Mouse (Mus musculus): ENCODE measurements at regions not wholly inside any gene's neighbourhood (a gene's known extent, or its start where the extent isn't known, plus 50 kb on each side); places are given as distances from the start of the nearest gene placed in this dataset.

DNA sequence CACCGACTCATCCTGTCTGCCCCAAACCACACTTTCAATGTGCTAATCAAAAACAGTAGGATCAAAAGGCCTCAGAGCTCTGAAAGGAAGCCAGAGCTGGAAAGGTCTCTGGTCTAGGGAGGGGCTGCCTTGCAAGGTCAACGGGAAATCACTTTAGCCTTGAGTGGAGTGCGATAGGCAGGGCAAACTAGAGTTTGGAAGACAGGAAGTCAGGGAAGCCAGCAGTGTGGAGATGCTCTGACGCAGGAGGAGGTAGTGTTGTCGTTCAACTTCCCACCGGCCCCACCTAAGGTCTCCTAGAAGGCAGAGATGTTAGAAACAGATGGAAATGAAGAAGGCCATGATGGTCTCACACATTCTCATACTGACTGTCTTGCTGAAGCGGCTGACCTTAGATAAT, 52.0 kb upstream of the Trp53i11 start:
- TF ChIP-seq CTCF (IDR thresholded peaks at IDR 0.05; ENCODE audit: control insufficient read depth, insufficient read depth, low read length) (no peak), POLR2A (IDR thresholded peaks at IDR 0.05; ENCODE audit: borderline replicate concordance, control insufficient read depth, low read depth, low read length) (no peak)
- H3K27ac ChIP-seq (ENCODE audit: control insufficient read depth, insufficient read depth, low read depth, low read length, poor library complexity), result no peak overlapping the region
- 65% methylated on average over 7 of the region's 7 CpGs for WGBS
- H3K4me3 ChIP-seq (replicated peaks; ENCODE audit: control insufficient read depth, low read depth, low read length), result no peak overlapping the region
- peaks cover 3% of the 10 kb centered on the region for H3K4me1 ChIP-seq (ENCODE audit: control insufficient read depth, insufficient read depth, low read length)

DNA sequence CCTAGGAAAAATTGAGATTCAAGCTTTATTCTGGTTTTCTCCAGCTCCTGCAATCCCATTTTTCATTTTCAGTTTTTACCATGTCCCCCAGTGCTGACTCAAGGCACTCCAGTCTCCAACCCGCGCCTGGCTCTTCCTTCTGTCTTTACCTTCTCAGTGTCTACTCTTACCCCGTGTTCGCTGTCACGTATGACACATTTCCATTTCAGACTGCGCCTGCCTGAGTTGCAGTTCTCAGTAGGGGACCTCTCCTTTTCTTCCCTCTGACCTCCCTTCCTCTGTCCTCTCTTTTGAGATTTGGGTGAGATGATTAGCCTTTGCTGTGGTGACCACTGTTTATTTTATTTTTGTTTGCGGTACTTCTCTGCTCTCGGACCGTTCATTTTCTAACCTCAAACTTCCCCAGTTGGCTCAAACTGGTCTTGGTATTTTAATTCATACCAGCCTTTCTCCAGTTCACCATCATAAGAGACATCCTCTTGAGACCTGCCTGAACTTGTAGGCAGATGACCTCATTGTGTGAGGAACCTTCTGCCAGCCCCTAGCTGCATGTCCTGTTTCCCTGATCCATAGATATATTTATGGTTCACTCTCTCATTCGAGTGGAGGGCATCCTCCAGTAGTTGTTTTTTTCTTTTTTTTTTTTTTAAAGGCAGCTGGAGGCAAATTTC, 53.9 kb upstream of the Trp53i11 start:
- 61% methylated on average over 10 of the region's 10 CpGs for WGBS
- no peak for TF ChIP-seq POLR2A (IDR thresholded peaks at IDR 0.05; ENCODE audit: borderline replicate concordance, control insufficient read depth, low read depth, low read length)
- TF ChIP-seq CTCF (IDR thresholded peaks at IDR 0.05; ENCODE audit: control insufficient read depth, insufficient read depth, low read length), result no peak
- Histone ChIP-seq H3K27ac (ENCODE audit: control insufficient read depth, insufficient read depth, low read depth, low read length, poor library complexity) (no peak overlapping the region), H3K4me1 (ENCODE audit: control insufficient read depth, insufficient read depth, low read length) (peaks cover 3% of the 10 kb centered on the region), H3K4me3 (replicated peaks; ENCODE audit: control insufficient read depth, low read depth, low read length) (no peak overlapping the region)

DNA sequence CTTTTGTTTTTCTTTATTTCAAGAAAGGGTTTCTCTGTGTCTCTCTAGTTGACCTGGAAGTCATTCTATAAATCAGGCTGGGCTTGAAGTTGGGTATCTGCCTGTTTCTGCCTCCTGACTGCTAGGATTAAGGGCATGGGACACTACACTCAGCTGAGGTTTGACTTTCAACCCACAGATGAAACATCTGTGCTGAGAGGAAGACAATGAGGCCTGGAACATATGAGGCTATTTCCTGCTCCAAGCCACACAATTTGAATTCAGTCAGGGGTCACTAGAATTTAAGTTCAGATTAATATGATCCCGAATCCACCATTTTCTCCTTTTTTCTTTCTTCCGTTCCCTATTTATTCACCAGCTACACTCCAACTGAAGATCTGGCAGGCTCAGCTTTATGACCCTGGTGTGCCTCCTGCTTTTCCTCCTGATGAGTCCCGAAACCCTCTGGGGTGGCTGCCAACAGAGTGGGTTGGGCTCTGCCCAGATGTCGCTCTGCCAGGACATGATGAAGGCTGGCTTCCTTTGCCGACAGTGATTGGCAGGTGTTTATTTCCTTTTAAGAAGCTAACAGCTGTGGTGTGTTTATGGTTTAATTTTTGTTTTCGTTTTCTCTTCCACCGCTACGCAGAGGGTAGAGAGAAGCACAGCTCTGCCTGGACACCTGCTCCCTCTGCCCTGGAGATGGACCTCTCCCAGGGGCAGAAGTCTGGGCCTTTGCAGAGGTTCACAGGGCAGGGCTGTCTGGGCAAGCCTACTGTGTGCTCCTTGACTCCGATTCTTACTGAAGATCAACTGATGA, 55.3 kb upstream of the Trp53i11 start:
- H3K27ac ChIP-seq (ENCODE audit: control insufficient read depth, insufficient read depth, low read depth, low read length, poor library complexity), result peak overlapping the region; percentile 88
- TF ChIP-seq CTCF (IDR thresholded peaks at IDR 0.05; ENCODE audit: control insufficient read depth, insufficient read depth, low read length), result no peak
- no peak for TF ChIP-seq POLR2A (IDR thresholded peaks at IDR 0.05; ENCODE audit: borderline replicate concordance, control insufficient read depth, low read depth, low read length)

DNA sequence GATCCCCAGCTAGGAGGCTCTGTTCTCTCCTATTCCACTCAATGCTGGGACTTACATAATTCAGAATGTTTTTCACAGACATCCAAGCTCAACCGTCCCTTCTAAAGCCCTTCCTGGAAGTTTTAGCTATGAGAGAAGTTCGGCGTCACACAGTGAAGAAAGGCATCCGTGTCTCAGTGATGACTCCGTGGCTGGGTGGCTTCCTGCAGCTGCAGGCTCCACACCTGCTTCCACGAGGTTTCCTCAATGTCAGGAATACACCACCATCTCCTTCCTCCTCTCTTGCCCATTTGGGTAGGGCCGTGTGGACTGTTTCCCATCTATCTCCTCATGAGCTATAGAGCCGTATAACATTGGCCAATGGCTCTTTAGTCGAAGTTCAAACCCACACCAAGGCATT, 56.1 kb upstream of the Trp53i11 start:
- WGBS, result 45% methylated on average over 9 of the region's 9 CpGs
- 0 out of 2 replicates have a peak overlapping the region, but pooled peaks have one; percentile 24 for H3K27ac ChIP-seq (ENCODE audit: control insufficient read depth, insufficient read depth, low read depth, low read length, poor library complexity)

More for the DNA sequence above, 55.3 kb upstream of the Trp53i11 start:
- no peak overlapping the region for H3K4me3 ChIP-seq (replicated peaks; ENCODE audit: control insufficient read depth, low read depth, low read length)
- WGBS, result 11% methylated on average over 9 of the region's 9 CpGs
- H3K4me1 ChIP-seq (ENCODE audit: control insufficient read depth, insufficient read depth, low read length), result peaks cover 3% of the 10 kb centered on the region

DNA sequence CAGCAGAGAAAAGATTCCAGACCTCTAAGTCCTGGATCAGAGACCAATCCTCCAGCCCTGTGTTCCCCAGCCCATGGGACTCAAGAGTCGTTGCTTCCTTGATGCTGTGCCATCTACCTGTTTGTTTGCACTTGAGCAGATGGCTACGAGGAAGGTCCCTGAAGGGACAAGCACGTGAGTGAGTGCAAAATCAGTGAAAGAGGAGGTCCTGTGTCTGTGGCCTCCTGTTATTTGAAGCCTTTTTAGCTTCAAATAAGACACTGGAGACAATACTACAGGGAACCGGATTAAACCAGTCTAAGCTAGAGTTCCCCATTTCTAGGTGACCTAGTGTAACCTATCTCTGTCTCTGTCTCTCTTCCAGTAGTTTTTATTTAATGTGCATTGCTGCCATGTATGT, 58.2 kb upstream of the Trp53i11 start:
- H3K4me1 ChIP-seq (ENCODE audit: control insufficient read depth, insufficient read depth, low read length), result peaks cover 3% of the 10 kb centered on the region
- no peak for TF ChIP-seq POLR2A (IDR thresholded peaks at IDR 0.05; ENCODE audit: borderline replicate concordance, control insufficient read depth, low read depth, low read length)
- TF ChIP-seq CTCF (IDR thresholded peaks at IDR 0.05; ENCODE audit: control insufficient read depth, insufficient read depth, low read length), result no peak
- no peak overlapping the region for H3K4me3 ChIP-seq (replicated peaks; ENCODE audit: control insufficient read depth, low read depth, low read length)
- 35% methylated on average over 4 of the region's 4 CpGs for WGBS
- H3K27ac ChIP-seq (ENCODE audit: control insufficient read depth, insufficient read depth, low read depth, low read length, poor library complexity), result no peak overlapping the region

More for the DNA sequence above, 56.1 kb upstream of the Trp53i11 start:
- no peak overlapping the region for H3K4me3 ChIP-seq (replicated peaks; ENCODE audit: control insufficient read depth, low read depth, low read length)
- H3K4me1 ChIP-seq (ENCODE audit: control insufficient read depth, insufficient read depth, low read length), result peaks cover 3% of the 10 kb centered on the region
- TF ChIP-seq POLR2A (IDR thresholded peaks at IDR 0.05; ENCODE audit: borderline replicate concordance, control insufficient read depth, low read depth, low read length), result no peak
- TF ChIP-seq CTCF (IDR thresholded peaks at IDR 0.05; ENCODE audit: control insufficient read depth, insufficient read depth, low read length), result no peak

DNA sequence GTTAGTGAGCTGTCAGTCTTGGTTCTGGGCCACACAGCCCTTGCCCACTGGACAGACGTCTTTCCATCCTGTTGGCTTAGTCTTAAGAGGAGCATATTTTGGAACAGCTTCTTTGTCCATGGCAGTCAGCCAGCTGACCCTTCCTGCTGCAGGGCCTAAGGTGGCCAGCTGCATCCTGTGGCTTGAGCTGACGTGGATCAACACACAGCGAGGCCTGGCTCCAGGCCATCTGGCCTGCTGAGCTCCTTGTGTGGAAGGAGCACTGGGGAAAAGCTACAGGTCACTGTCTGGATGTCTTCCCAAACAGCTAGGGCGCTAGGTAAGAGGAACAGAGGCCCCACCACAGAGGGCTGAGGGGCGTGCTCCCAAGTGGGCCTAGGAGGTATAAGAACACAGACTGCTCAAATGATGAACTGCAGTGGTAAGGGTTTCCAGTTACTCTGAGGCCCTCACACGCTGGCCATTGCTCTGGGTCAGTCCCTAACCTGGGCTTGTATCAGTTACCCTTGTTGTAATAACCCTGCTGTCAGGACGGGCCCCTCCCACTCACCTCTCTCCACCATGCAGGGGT, 60.7 kb upstream of the Trp53i11 start:
- WGBS, result 64% methylated on average over 7 of the region's 7 CpGs

DNA sequence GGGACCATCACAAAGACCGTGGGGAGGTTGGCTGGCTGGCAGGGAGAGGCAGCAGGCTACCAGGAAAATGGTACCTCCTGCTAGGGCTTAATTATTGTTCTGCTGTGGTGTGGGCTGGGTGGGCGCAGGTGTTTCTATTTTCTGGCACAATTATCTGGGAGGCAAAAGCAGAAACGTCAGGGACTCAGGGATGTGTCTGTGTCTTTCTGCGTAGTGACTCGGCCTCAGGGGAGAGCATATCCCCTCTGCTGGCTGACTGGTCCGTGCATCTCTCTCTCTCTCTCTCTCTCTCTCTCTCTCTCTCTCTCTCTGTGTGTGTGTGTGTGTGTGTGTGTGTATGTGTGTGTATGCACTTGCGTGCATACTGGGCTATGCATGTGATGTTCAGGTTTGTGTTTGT, 61.2 kb upstream of the Trp53i11 start:
- H3K27ac ChIP-seq (ENCODE audit: control insufficient read depth, insufficient read depth, low read depth, low read length, poor library complexity), result no peak overlapping the region
- TF ChIP-seq CTCF (IDR thresholded peaks at IDR 0.05; ENCODE audit: control insufficient read depth, insufficient read depth, low read length) (no peak), POLR2A (IDR thresholded peaks at IDR 0.05; ENCODE audit: borderline replicate concordance, control insufficient read depth, low read depth, low read length) (no peak)
- H3K4me1 ChIP-seq (ENCODE audit: control insufficient read depth, insufficient read depth, low read length), result no peaks in the 10 kb centered on the region
- WGBS, result 66% methylated on average over 7 of the region's 7 CpGs
- H3K4me3 ChIP-seq (replicated peaks; ENCODE audit: control insufficient read depth, low read depth, low read length), result no peak overlapping the region

More for the DNA sequence above, 60.7 kb upstream of the Trp53i11 start:
- H3K4me1 ChIP-seq (ENCODE audit: control insufficient read depth, insufficient read depth, low read length), result peaks cover 1% of the 10 kb centered on the region
- H3K4me3 ChIP-seq (replicated peaks; ENCODE audit: control insufficient read depth, low read depth, low read length), result no peak overlapping the region
- no peak for TF ChIP-seq CTCF (IDR thresholded peaks at IDR 0.05; ENCODE audit: control insufficient read depth, insufficient read depth, low read length)
- no peak for TF ChIP-seq POLR2A (IDR thresholded peaks at IDR 0.05; ENCODE audit: borderline replicate concordance, control insufficient read depth, low read depth, low read length)
- no peak overlapping the region for H3K27ac ChIP-seq (ENCODE audit: control insufficient read depth, insufficient read depth, low read depth, low read length, poor library complexity)

DNA sequence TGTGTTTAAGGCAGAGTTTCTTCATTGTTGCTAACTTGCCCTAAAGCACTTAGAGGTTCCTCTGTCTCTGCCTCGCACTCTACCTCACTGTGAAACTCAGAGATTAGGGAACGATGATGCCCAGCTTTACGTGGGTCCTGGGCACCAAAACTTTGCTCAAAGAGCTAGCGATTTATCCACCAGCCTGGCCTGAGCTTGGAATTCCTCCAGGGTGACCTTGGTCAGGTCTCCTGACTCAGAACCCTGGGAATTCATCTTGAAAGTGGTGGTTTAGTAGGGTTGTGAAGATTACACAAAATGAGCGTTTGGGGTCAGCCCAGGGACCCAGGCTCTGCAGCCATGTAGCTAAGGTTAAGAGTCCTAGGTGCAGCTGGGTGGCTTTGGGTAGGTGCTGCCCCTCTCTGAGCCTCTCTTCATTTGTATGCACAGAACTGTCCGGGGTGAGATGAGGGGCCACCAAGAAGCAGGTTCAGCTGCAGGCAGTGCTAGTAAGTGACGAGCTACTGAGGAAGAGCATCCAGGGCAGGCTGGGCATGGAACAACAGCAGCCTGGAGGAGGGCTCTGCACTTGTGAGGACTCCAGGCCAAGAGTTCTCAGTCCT, 62.4 kb upstream of the Trp53i11 start:
- H3K4me3 ChIP-seq (replicated peaks; ENCODE audit: control insufficient read depth, low read depth, low read length), result no peak overlapping the region
- H3K27ac ChIP-seq (ENCODE audit: control insufficient read depth, insufficient read depth, low read depth, low read length, poor library complexity), result no peak overlapping the region
- 83% methylated on average over 7 of the region's 7 CpGs for WGBS
- no peaks in the 10 kb centered on the region for H3K4me1 ChIP-seq (ENCODE audit: control insufficient read depth, insufficient read depth, low read length)
- no peak for TF ChIP-seq POLR2A (IDR thresholded peaks at IDR 0.05; ENCODE audit: borderline replicate concordance, control insufficient read depth, low read depth, low read length)
- TF ChIP-seq CTCF (IDR thresholded peaks at IDR 0.05; ENCODE audit: control insufficient read depth, insufficient read depth, low read length), result no peak

All from bone marrow, adult 2 months (tissue).